Mouse (Mus musculus) brain, embryonic 14.5 days (tissue): ENCODE data around the gene Magi2. TPM values are rescaled to one million over a fixed set of nuclear protein-coding genes. Genes with fewer than 3 reads are reported as not detected.

ENCODE experiments used
- DNase-seq: peaks from one replicate; pipeline ENCODE4 v3.0.0-alpha.2; 2011; ENCODE audit warnings: low read depth
- CTCF ChIP-seq: fragments of 200-500 bp; IDR thresholded peaks from 2 replicates; pipeline ENCODE4 v1.5.1; 2012; ENCODE audit warnings: inconsistent platforms, mild to moderate bottlenecking, moderate library complexity, borderline replicate concordance; ENCODE audit not compliant: insufficient read depth, insufficient read length; ENCODE audit errors: extremely low read depth
- POLR2A ChIP-seq: fragments of 200-500 bp; IDR thresholded peaks from 2 replicates; pipeline ENCODE4 v1.6.1; 2012; ENCODE audit warnings: mild to moderate bottlenecking, inconsistent platforms, borderline replicate concordance; ENCODE audit not compliant: poor library complexity, insufficient read depth, insufficient read length, severe bottlenecking; ENCODE audit errors: extremely low read depth
- polyA plus RNA-seq: library from polyadenylated mRNA; depleted of rRNA; stranded (reverse); fragments of >200 nt; gene quantifications from 2 replicates; pipeline ENCODE4 v1.2.3, GENCODE M21; 2012

The Magi2 gene
- polyA plus RNA-seq, 1 experiment: 36.9 TPM

GRCm38 (mm10) chr5:20614891-20615290, 1388.1 kb downstream of the Magi2 start:
- TF ChIP-seq CTCF: no peak
- no peak for TF ChIP-seq POLR2A
- DNase-seq: no peak

DNA sequence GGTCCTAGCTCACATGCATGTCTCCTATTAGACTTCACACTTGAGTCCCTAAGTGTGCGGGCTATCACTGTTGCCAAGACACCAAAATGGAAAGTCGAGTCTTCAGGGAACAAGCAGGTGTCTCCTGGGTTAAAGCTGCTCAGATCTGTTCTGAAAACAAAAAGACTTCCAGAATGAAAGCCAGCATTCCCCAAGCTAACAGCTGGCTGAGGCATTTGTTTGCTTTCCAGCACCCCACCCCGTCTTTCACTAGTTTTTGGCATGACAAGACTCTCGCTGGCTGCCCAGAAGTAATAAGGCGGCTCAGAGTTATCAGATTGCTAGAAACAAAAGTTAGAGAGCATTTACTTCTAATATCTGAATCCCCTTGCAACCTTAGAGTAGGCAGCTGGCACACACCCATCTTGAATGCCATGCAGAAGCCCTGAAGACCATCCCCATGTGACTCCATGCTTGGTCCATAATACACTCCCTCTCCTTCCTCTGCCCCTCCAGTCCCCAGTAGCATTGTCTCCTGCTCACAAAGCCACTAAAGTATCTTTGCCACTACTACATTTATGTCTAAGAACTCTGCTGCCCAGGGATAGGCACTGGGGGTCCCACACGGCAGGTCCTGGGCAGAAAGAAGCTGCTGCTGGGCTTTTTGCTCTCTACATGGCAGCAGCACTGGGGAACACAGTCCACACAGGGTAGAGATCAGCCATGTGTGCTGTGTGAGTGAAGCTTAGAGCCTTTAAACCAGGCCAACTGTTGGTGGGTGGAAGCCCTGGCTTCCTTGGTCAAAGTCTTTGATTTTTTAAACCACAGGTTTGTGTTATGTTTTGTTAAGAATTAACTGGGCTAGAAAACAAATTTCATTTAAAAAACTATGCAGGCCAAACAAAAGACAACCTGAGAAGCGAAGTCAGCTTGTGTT, 1394.0 kb downstream of the Magi2 start:
- peak; percentile 41 for DNase-seq

DNA sequence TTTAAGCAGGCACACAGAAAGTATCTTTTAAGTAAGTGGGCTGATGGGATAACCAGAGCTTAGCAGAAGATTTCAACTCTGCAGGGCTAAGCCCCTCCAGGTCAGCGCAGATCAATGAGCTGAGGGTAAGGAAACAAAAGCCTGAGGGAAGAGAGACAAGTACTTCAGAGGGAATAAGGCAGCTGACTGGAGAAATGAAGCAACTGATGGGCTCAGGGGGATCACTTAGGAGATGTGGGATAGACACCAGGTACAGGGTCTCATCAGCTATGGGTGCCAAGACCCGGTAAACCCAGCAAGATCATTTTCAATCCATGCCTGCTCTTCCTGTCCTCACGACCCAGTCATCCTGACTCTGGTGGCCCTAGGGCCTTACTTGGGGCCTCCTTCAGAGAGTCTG, 1395.6 kb downstream of the Magi2 start:
- peak; percentile 22 for DNase-seq
- TF ChIP-seq CTCF (no peak), POLR2A (no peak)

More for the DNA sequence above, 1394.0 kb downstream of the Magi2 start:
- TF ChIP-seq POLR2A (no peak), CTCF (no peak)

DNA sequence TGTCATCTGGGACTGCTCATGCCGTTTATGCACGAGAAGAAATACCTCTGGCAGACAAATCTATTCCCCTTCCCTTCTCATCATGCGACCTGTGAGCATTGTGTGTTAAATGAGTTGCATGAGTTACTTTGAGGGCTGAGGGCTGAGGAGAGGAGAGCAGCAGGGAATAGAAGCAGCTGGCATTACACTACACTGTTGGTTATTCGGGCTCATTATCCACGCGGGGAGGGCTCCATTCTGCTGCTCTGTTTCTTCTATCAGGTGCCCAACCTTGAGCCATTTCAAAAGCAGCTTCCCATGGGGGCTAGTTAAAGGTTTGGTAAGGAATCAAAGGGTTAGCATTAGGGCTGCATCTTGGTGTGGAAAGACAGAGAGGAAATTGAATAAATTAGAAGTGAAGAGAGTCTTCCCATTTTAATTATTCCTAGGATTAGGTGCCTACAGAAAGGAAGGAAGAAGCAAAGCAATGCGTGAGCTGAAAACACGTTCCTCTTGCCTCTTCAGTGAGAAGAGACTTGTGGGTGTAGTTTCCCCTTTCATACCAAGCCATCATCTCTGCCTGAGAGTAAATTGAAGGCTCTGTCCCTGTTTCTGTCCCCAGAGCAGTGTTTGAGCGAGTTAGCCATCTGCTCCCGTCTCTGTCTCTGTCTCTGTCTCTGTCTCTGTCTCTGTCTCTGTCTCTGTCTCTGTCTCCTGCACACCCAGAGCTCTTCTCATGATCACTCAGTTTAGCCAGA, 1396.2 kb downstream of the Magi2 start:
- DNase-seq: peak; percentile 78
- no peak for TF ChIP-seq POLR2A
- no peak for TF ChIP-seq CTCF

GRCm38 (mm10) chr5:20625117-20625516, 1398.3 kb downstream of the Magi2 start:
- DNase-seq: no peak
- TF ChIP-seq POLR2A: no peak
- no peak for TF ChIP-seq CTCF

DNA sequence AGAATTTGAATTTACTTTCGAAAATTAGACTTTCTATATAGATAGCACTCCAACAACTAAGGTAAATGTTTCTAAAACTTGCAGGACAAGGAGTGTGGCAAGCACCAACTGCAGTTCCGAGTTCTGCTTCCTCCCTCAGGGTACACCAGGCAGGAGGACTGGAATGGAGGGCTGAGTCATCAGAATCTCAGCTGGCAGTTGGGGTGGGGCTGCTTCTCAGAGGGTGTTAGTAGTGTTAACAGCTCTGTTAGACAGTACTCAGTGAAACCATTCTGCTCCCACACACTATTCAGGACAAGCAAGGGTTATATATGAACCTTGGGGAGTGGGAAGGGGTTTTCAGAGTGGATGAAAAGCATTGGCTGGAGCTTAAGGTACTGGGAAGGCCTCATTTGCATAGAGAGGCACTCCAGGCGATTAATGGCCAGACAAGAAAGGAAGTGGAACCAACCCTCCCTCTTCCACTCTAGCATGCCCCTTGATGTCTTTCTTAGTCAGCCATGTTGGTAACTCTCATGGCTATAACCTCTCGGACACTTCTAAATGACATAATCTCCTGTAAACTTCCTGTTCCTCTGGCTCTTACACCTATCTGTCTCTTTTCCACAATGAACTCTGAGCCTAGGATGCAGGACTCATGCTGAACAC, 1402.2 kb downstream of the Magi2 start:
- DNase-seq: no peak
- TF ChIP-seq CTCF: no peak
- TF ChIP-seq POLR2A: no peak

GRCm38 (mm10) chr5:20634046-20634769, 1407.4 kb downstream of the Magi2 start:
- peak; percentile 19 for DNase-seq
- TF ChIP-seq POLR2A (no peak), CTCF (no peak)

- TF ChIP-seq CTCF (no peak), POLR2A (no peak)
- DNase-seq: peak; percentile 23
Observed at GRCm38 (mm10) chr5:20634822-20635221, 1408.0 kb downstream of the Magi2 start.

GRCm38 (mm10) chr5:20637300-20637989, 1410.6 kb downstream of the Magi2 start:
- DNase-seq: peak; percentile 81
- TF ChIP-seq CTCF (peak; percentile 60; the same call in 1 of the 2 replicates), POLR2A (no peak)

DNA sequence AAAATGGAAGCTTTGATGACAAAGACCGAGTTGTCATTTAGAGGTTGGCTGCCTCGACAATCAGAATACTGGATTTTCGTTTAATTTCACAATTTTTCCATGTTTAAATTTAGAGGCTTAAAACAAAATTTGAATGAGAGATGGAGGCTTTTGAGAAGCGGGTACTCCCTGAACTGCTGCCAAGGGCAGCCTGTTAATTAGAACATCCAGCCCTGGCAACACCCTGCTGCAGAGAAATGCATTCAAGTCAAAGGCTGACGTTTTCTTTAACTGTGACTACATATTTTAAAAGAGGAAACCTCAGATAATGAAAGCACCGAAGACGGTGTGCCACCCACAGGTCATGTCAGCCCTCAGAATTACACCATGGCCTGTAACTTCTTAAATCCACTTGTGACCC, 1415.4 kb downstream of the Magi2 start:
- TF ChIP-seq POLR2A (no peak), CTCF (no peak)
- DNase-seq: peak; percentile 76

- TF ChIP-seq POLR2A: no peak
- TF ChIP-seq CTCF: no peak
- DNase-seq: no peak
Observed at GRCm38 (mm10) chr5:20643741-20644140, 1416.9 kb downstream of the Magi2 start.

GRCm38 (mm10) chr5:20646947-20647346, 1420.1 kb downstream of the Magi2 start:
- TF ChIP-seq CTCF (no peak), POLR2A (no peak)
- DNase-seq: no peak
